Mouse (Mus musculus): ENCODE measurements around the gene Gm6169.

- TF ChIP-seq CTCF (IDR thresholded peaks at IDR 0.05; ENCODE audit: control insufficient read depth, insufficient read depth, low read length) (no peak), POLR2A (IDR thresholded peaks at IDR 0.05; ENCODE audit: borderline replicate concordance, control insufficient read depth, low read depth, low read length) (no peak)
Measured at GRCm38 (mm10) chr13:97099187-97099852, at the start of gene Gm6169.
